Mouse (Mus musculus): ENCODE results near the gene 4930452B06Rik. TPM values are rescaled to one million over a fixed set of nuclear protein-coding genes. Genes with fewer than 3 reads are reported as not detected.
"Not testable (repeated sequence)": the region's sequence is repeated elsewhere in the genome, so short reads cannot be mapped to it uniquely, and the experiment has no call there.

4930452B06Rik gene
- polyA plus RNA-seq, 1 experiment from 2014 or later: 18.5 TPM

- no peaks in the 10 kb centered on the region for H3K4me1 ChIP-seq (ENCODE audit: control insufficient read depth, insufficient read depth, low read length)
- 86% methylated on average over 2 of the region's 2 CpGs for WGBS
- H3K27me3 ChIP-seq (ENCODE audit: control insufficient read depth, insufficient read depth, low read length): no peaks in the 10 kb centered on the region
- no peak overlapping the region for H3K27ac ChIP-seq (ENCODE audit: low read length)
- H3K4me3 ChIP-seq (ENCODE audit: low read length): no peak overlapping the region
- H3K9me3 ChIP-seq (replicated peaks; ENCODE audit: control insufficient read depth, low read length): no peaks in the 10 kb centered on the region
- ATAC-seq (replicated peaks; ENCODE audit: extremely low read depth, insufficient read depth, low FRiP score): no peak
- no peak overlapping the region for H3K4me2 ChIP-seq (ENCODE audit: low read depth, low read length)
- no peak overlapping the region for H3K9ac ChIP-seq (ENCODE audit: low read length)
- no peaks in the 10 kb centered on the region for H3K36me3 ChIP-seq (ENCODE audit: control insufficient read depth, insufficient read depth)
These were observed 61.1 kb downstream of the 4930452B06Rik start for GRCm38 (mm10) chr14:8604898-8605297.

GRCm38 (mm10) chr14:8585031-8585430 is 81.0 kb downstream of the 4930452B06Rik start:
- Histone ChIP-seq H3K4me1 (ENCODE audit: control insufficient read depth, insufficient read depth, low read length) (no peaks in the 10 kb centered on the region), H3K36me3 (ENCODE audit: control insufficient read depth, insufficient read depth) (no peaks in the 10 kb centered on the region), H3K9ac (ENCODE audit: low read length) (no peak overlapping the region), H3K9me3 (replicated peaks; ENCODE audit: control insufficient read depth, low read length) (no peaks in the 10 kb centered on the region), H3K4me2 (ENCODE audit: low read depth, low read length) (no peak overlapping the region), H3K27me3 (ENCODE audit: control insufficient read depth, insufficient read depth, low read length) (no peaks in the 10 kb centered on the region), H3K27ac (ENCODE audit: low read length) (no peak overlapping the region), H3K4me3 (ENCODE audit: low read length) (no peak overlapping the region)
- WGBS: 90% methylated on average over 1 of the region's 1 CpGs
- ATAC-seq (replicated peaks; ENCODE audit: extremely low read depth, insufficient read depth, low FRiP score): no peak

GRCm38 (mm10) chr14:8551006-8551405 is 115.0 kb downstream of the 4930452B06Rik start:
- not testable (repeated sequence) for H3K27ac ChIP-seq (ENCODE audit: low read length); H3K27me3 ChIP-seq (ENCODE audit: control insufficient read depth, insufficient read depth, low read length); H3K9ac ChIP-seq (ENCODE audit: low read length); ATAC-seq (replicated peaks; ENCODE audit: extremely low read depth, insufficient read depth, low FRiP score); H3K36me3 ChIP-seq (ENCODE audit: control insufficient read depth, insufficient read depth); H3K4me1 ChIP-seq (ENCODE audit: control insufficient read depth, insufficient read depth, low read length); H3K4me2 ChIP-seq (ENCODE audit: low read depth, low read length); H3K9me3 ChIP-seq (replicated peaks; ENCODE audit: control insufficient read depth, low read length); H3K4me3 ChIP-seq (ENCODE audit: low read length)
- WGBS: 87% methylated on average over 2 of the region's 2 CpGs

- H3K36me3 ChIP-seq (ENCODE audit: control insufficient read depth, insufficient read depth): no peaks in the 10 kb centered on the region
- no peak overlapping the region for H3K27ac ChIP-seq (ENCODE audit: low read length)
- no peak overlapping the region for H3K4me3 ChIP-seq (ENCODE audit: low read length)
- no peak for ATAC-seq (replicated peaks; ENCODE audit: extremely low read depth, insufficient read depth, low FRiP score)
- H3K4me1 ChIP-seq (ENCODE audit: control insufficient read depth, insufficient read depth, low read length): no peaks in the 10 kb centered on the region
- 39% methylated on average over 4 of the region's 4 CpGs for WGBS
- 0 out of 2 replicates have a peak, but pooled peaks cover 3% of the 10 kb centered on the region for H3K9me3 ChIP-seq (replicated peaks; ENCODE audit: control insufficient read depth, low read length)
- H3K27me3 ChIP-seq (ENCODE audit: control insufficient read depth, insufficient read depth, low read length): no peaks in the 10 kb centered on the region
- H3K4me2 ChIP-seq (ENCODE audit: low read depth, low read length): no peak overlapping the region
- no peak overlapping the region for H3K9ac ChIP-seq (ENCODE audit: low read length)
These were observed 116.9 kb downstream of the 4930452B06Rik start for GRCm38 (mm10) chr14:8549108-8549507.

GRCm38 (mm10) chr14:8536024-8536423 is 130.0 kb downstream of the 4930452B06Rik start:
- no peaks in the 10 kb centered on the region for H3K27me3 ChIP-seq (ENCODE audit: control insufficient read depth, insufficient read depth, low read length)
- ATAC-seq (replicated peaks; ENCODE audit: extremely low read depth, insufficient read depth, low FRiP score): no peak
- 78% methylated on average over 3 of the region's 3 CpGs for WGBS
- H3K4me1 ChIP-seq (ENCODE audit: control insufficient read depth, insufficient read depth, low read length): no peaks in the 10 kb centered on the region
- H3K4me3 ChIP-seq (ENCODE audit: low read length): no peak overlapping the region
- no peaks in the 10 kb centered on the region for H3K36me3 ChIP-seq (ENCODE audit: control insufficient read depth, insufficient read depth)
- no peak overlapping the region for H3K9ac ChIP-seq (ENCODE audit: low read length)
- no peak overlapping the region for H3K4me2 ChIP-seq (ENCODE audit: low read depth, low read length)
- H3K27ac ChIP-seq (ENCODE audit: low read length): no peak overlapping the region
- no peaks in the 10 kb centered on the region for H3K9me3 ChIP-seq (replicated peaks; ENCODE audit: control insufficient read depth, low read length)

GRCm38 (mm10) chr14:8525232-8525631 is 140.8 kb downstream of the 4930452B06Rik start:
- Histone ChIP-seq H3K4me2 (ENCODE audit: low read depth, low read length) (no peak overlapping the region), H3K4me3 (ENCODE audit: low read length) (no peak overlapping the region), H3K4me1 (ENCODE audit: control insufficient read depth, insufficient read depth, low read length) (no peaks in the 10 kb centered on the region), H3K27me3 (ENCODE audit: control insufficient read depth, insufficient read depth, low read length) (no peaks in the 10 kb centered on the region), H3K27ac (ENCODE audit: low read length) (no peak overlapping the region), H3K9ac (ENCODE audit: low read length) (no peak overlapping the region), H3K9me3 (replicated peaks; ENCODE audit: control insufficient read depth, low read length) (peaks cover 6% of the 10 kb centered on the region; the same call in 1 of the 2 replicates), H3K36me3 (ENCODE audit: control insufficient read depth, insufficient read depth) (peaks cover 2% of the 10 kb centered on the region; the same call in 1 of the 2 replicates)
- 73% methylated on average over 6 of the region's 6 CpGs for WGBS
- no peak for ATAC-seq (replicated peaks; ENCODE audit: extremely low read depth, insufficient read depth, low FRiP score)

GRCm38 (mm10) chr14:8517681-8518080 is 148.4 kb downstream of the 4930452B06Rik start:
- H3K4me2 ChIP-seq (ENCODE audit: low read depth, low read length): no peak overlapping the region
- H3K27me3 ChIP-seq (ENCODE audit: control insufficient read depth, insufficient read depth, low read length): no peaks in the 10 kb centered on the region
- H3K9ac ChIP-seq (ENCODE audit: low read length): no peak overlapping the region
- 0 out of 2 replicates have a peak overlapping the region, but pooled peaks have one; percentile 11 for H3K27ac ChIP-seq (ENCODE audit: low read length)
- H3K4me1 ChIP-seq (ENCODE audit: control insufficient read depth, insufficient read depth, low read length): no peaks in the 10 kb centered on the region
- no peaks in the 10 kb centered on the region for H3K9me3 ChIP-seq (replicated peaks; ENCODE audit: control insufficient read depth, low read length)
- no peaks in the 10 kb centered on the region for H3K36me3 ChIP-seq (ENCODE audit: control insufficient read depth, insufficient read depth)
- WGBS: 46% methylated on average over 6 of the region's 6 CpGs
- no peak for ATAC-seq (replicated peaks; ENCODE audit: extremely low read depth, insufficient read depth, low FRiP score)
- H3K4me3 ChIP-seq (ENCODE audit: low read length): no peak overlapping the region

GRCm38 (mm10) chr14:8514071-8514470 is 152.0 kb downstream of the 4930452B06Rik start:
- Histone ChIP-seq H3K4me1 (ENCODE audit: control insufficient read depth, insufficient read depth, low read length) (no peaks in the 10 kb centered on the region), H3K27ac (ENCODE audit: low read length) (no peak overlapping the region), H3K9ac (ENCODE audit: low read length) (no peak overlapping the region), H3K27me3 (ENCODE audit: control insufficient read depth, insufficient read depth, low read length) (no peaks in the 10 kb centered on the region), H3K4me2 (ENCODE audit: low read depth, low read length) (no peak overlapping the region), H3K36me3 (ENCODE audit: control insufficient read depth, insufficient read depth) (no peaks in the 10 kb centered on the region), H3K9me3 (replicated peaks; ENCODE audit: control insufficient read depth, low read length) (no peaks in the 10 kb centered on the region), H3K4me3 (ENCODE audit: low read length) (no peak overlapping the region)
- no peak for ATAC-seq (replicated peaks; ENCODE audit: extremely low read depth, insufficient read depth, low FRiP score)
- WGBS: 96% methylated on average over 3 of the region's 3 CpGs

GRCm38 (mm10) chr14:8511276-8511675 is 154.8 kb downstream of the 4930452B06Rik start:
- no peaks in the 10 kb centered on the region for H3K9me3 ChIP-seq (replicated peaks; ENCODE audit: control insufficient read depth, low read length)
- WGBS: 84% methylated on average over 4 of the region's 4 CpGs
- H3K4me3 ChIP-seq (ENCODE audit: low read length): no peak overlapping the region
- H3K9ac ChIP-seq (ENCODE audit: low read length): no peak overlapping the region
- H3K36me3 ChIP-seq (ENCODE audit: control insufficient read depth, insufficient read depth): no peaks in the 10 kb centered on the region
- no peaks in the 10 kb centered on the region for H3K4me1 ChIP-seq (ENCODE audit: control insufficient read depth, insufficient read depth, low read length)
- H3K4me2 ChIP-seq (ENCODE audit: low read depth, low read length): no peak overlapping the region
- H3K27me3 ChIP-seq (ENCODE audit: control insufficient read depth, insufficient read depth, low read length): no peaks in the 10 kb centered on the region
- H3K27ac ChIP-seq (ENCODE audit: low read length): no peak overlapping the region
- ATAC-seq (replicated peaks; ENCODE audit: extremely low read depth, insufficient read depth, low FRiP score): no peak
